Mouse (Mus musculus): ENCODE measurements around the gene Olfr557. TPM values are rescaled to one million over a fixed set of nuclear protein-coding genes. Genes with fewer than 3 reads are reported as not detected.
A peak's percentile ranks its signal among the peaks of the same experiment; 100 is the strongest.

Olfr557 gene
- not detected for total RNA-seq (2021)
- long read RNA-seq, experiment 1, result 0 reads
- long read RNA-seq, experiment 2, result 0 reads

- H3K27ac ChIP-seq, result no peak within 1 kb of the TSS
- TF ChIP-seq CTCF (conservative IDR thresholded peaks at IDR 0.05), result peak; percentile 93
- no peak within 1 kb of the TSS for H3K4me3 ChIP-seq
- DNase-seq (ENCODE audit: low spot score in 2 of 2), result peak in 1 of 2 experiments; percentile 29
These were observed at the start of gene Olfr557 for GRCm38 (mm10) chr7:102695358-102696125. TSS of gene Olfr557 (plus strand) at chr7:102695910.

- Histone ChIP-seq H3K4me3 (no peak within 1 kb of the TSS), H3K27ac (no peak within 1 kb of the TSS)
- DNase-seq (ENCODE audit: low spot score in 2 of 2), result no peak
- no peak for TF ChIP-seq CTCF (conservative IDR thresholded peaks at IDR 0.05)
These were observed 37.2 kb upstream of the Olfr557 start, which contains the start of gene Olfr555 for GRCm38 (mm10) chr7:102658523-102658922. TSS of gene Olfr555 (plus strand) at chr7:102658823.

- Histone ChIP-seq H3K4me3 (no peak within 1 kb of the TSS), H3K27ac (no peak within 1 kb of the TSS)
- no peak for DNase-seq (ENCODE audit: low spot score in 2 of 2)
- TF ChIP-seq CTCF (conservative IDR thresholded peaks at IDR 0.05), result no peak
These were observed 31.1 kb upstream of the Olfr557 start, which contains the start of gene Olfr556 for GRCm38 (mm10) chr7:102664599-102664998. TSS of gene Olfr556 (plus strand) at chr7:102664899.

- TF ChIP-seq CTCF (conservative IDR thresholded peaks at IDR 0.05), result peak; percentile 87
- H3K27ac ChIP-seq, result no peak overlapping the region
- no peak overlapping the region for H3K4me3 ChIP-seq
- peak in 1 of 2 experiments; percentile 7 for DNase-seq (ENCODE audit: low spot score in 2 of 2)
These were observed 30.3 kb upstream of the Olfr557 start for GRCm38 (mm10) chr7:102665378-102665777.

- TF ChIP-seq CTCF (conservative IDR thresholded peaks at IDR 0.05), result no peak
- no peak for DNase-seq (ENCODE audit: low spot score in 2 of 2)
- Histone ChIP-seq H3K4me3 (no peak overlapping the region), H3K27ac (no peak overlapping the region)
These were observed 19.5 kb upstream of the Olfr557 start for GRCm38 (mm10) chr7:102676225-102676624.

GRCm38 (mm10) chr7:102681916-102682315, 13.8 kb upstream of the Olfr557 start:
- Histone ChIP-seq H3K27ac (no peak overlapping the region), H3K4me3 (no peak overlapping the region)
- DNase-seq (ENCODE audit: low spot score in 2 of 2), result no peak
- no peak for TF ChIP-seq CTCF (conservative IDR thresholded peaks at IDR 0.05)

GRCm38 (mm10) chr7:102686944-102687501, 8.7 kb upstream of the Olfr557 start, which contains the start of gene Trim68:
TSS of gene Trim68 (minus strand) at chr7:102687327.
- DNase-seq (ENCODE audit: low spot score in 2 of 2), result peak; percentile 86 to 91
- Histone ChIP-seq H3K4me3 (peak within 1 kb of the TSS; percentile 76), H3K27ac (peak within 1 kb of the TSS; percentile 88)
- no peak for TF ChIP-seq CTCF (conservative IDR thresholded peaks at IDR 0.05)

GRCm38 (mm10) chr7:102698461-102698860, 2.8 kb downstream of the Olfr557 start:
- Histone ChIP-seq H3K27ac (no peak overlapping the region), H3K4me3 (no peak overlapping the region)
- no peak for TF ChIP-seq CTCF (conservative IDR thresholded peaks at IDR 0.05)
- no peak for DNase-seq (ENCODE audit: low spot score in 2 of 2)

- TF ChIP-seq CTCF (conservative IDR thresholded peaks at IDR 0.05), result no peak
- no peak within 1 kb of the TSS for H3K27ac ChIP-seq
- no peak for DNase-seq (ENCODE audit: low spot score in 2 of 2)
- H3K4me3 ChIP-seq, result no peak within 1 kb of the TSS
These were observed 6.2 kb downstream of the Olfr557 start, which contains the start of gene Olfr558 for GRCm38 (mm10) chr7:102701915-102702314. TSS of gene Olfr558 (plus strand) at chr7:102702215.

GRCm38 (mm10) chr7:102718970-102719369, 23.3 kb downstream of the Olfr557 start, which contains the start of gene Olfr33:
TSS of gene Olfr33 (minus strand) at chr7:102719070.
- no peak within 1 kb of the TSS for H3K4me3 ChIP-seq
- DNase-seq (ENCODE audit: low spot score in 2 of 2), result no peak
- H3K27ac ChIP-seq, result no peak within 1 kb of the TSS
- no peak for TF ChIP-seq CTCF (conservative IDR thresholded peaks at IDR 0.05)

- TF ChIP-seq CTCF (conservative IDR thresholded peaks at IDR 0.05), result no peak
- DNase-seq (ENCODE audit: low spot score in 2 of 2), result no peak
- Histone ChIP-seq H3K27ac (no peak within 1 kb of the TSS), H3K4me3 (no peak within 1 kb of the TSS)
These were observed 31.7 kb downstream of the Olfr557 start, which contains the start of gene Olfr559 for GRCm38 (mm10) chr7:102727391-102727790. TSS of gene Olfr559 (minus strand) at chr7:102727491.

- no peak for TF ChIP-seq CTCF (conservative IDR thresholded peaks at IDR 0.05)
- no peak overlapping the region for H3K4me3 ChIP-seq
- H3K27ac ChIP-seq, result no peak overlapping the region
- no peak for DNase-seq (ENCODE audit: low spot score in 2 of 2)
These were observed 38.1 kb downstream of the Olfr557 start for GRCm38 (mm10) chr7:102733793-102734192.

- Histone ChIP-seq H3K27ac (no peak overlapping the region), H3K4me3 (no peak overlapping the region)
- DNase-seq (ENCODE audit: low spot score in 2 of 2), result no peak
- TF ChIP-seq CTCF (conservative IDR thresholded peaks at IDR 0.05), result no peak
These were observed 42.0 kb downstream of the Olfr557 start for GRCm38 (mm10) chr7:102737705-102738104.

Other genes with a start within 250 kb of the Olfr557 start
- not detected for gene Olfr543, start 214.2 kb upstream of the Olfr557 start, total RNA-seq (2021)
- gene Olfr544, start 207.6 kb upstream of the Olfr557 start, total RNA-seq (2021), result not detected
- not detected for gene Olfr545, start 196.3 kb upstream of the Olfr557 start, total RNA-seq (2021)
- gene Olfr547, start 161.2 kb upstream of the Olfr557 start, total RNA-seq (2021), result not detected
- not detected for gene Olfr548-ps1, start 155.0 kb upstream of the Olfr557 start, total RNA-seq (2021)
- not detected for gene Olfr549, start 146.0 kb upstream of the Olfr557 start, total RNA-seq (2021)
- gene Trim21, start 130.4 kb upstream of the Olfr557 start, total RNA-seq (2021), result 1 to 10 TPM; 3.0 to 5.1 TPM
- 1 to 10 TPM; 1.9 TPM for gene Olfr550, start 124.5 kb upstream of the Olfr557 start, total RNA-seq (2021)
- not detected for gene Olfr551, start 104.0 kb upstream of the Olfr557 start, total RNA-seq (2021)
- under 1 TPM; 0.15 to 0.28 TPM for gene Olfr552, start 98.1 kb upstream of the Olfr557 start, total RNA-seq (2021)
- gene Olfr553, start 77.7 kb upstream of the Olfr557 start, total RNA-seq (2021), result not detected
- not detected for gene Olfr554, start 57.5 kb upstream of the Olfr557 start, total RNA-seq (2021)
- not detected for gene Olfr555, start 37.1 kb upstream of the Olfr557 start, total RNA-seq (2021)
- not detected for gene Olfr556, start 31.0 kb upstream of the Olfr557 start, total RNA-seq (2021)
- 1 to 10 TPM; 7.1 to 7.2 TPM for gene Trim68, start 8.6 kb upstream of the Olfr557 start, total RNA-seq (2021)
- under 1 TPM; 0.15 to 0.46 TPM for gene Olfr558, start 6.3 kb downstream of the Olfr557 start, total RNA-seq (2021)
- gene Olfr33, start 23.2 kb downstream of the Olfr557 start, total RNA-seq (2021), result not detected
- not detected for gene Olfr559, start 31.6 kb downstream of the Olfr557 start, total RNA-seq (2021)
- gene Olfr560, start 63.5 kb downstream of the Olfr557 start, total RNA-seq (2021), result not detected
- under 1 TPM; 0.25 to 0.36 TPM for gene Olfr78, start 63.6 kb downstream of the Olfr557 start, total RNA-seq (2021)
- gene Olfr561, start 75.3 kb downstream of the Olfr557 start, total RNA-seq (2021), result not detected
- gene Olfr564, start 107.6 kb downstream of the Olfr557 start, total RNA-seq (2021), result not detected
- not detected for gene Olfr566, start 162.9 kb downstream of the Olfr557 start, total RNA-seq (2021)
- gene Olfr568, start 181.2 kb downstream of the Olfr557 start, total RNA-seq (2021), result not detected
- gene Olfr569, start 195.0 kb downstream of the Olfr557 start, total RNA-seq (2021), result not detected
- not detected for gene Olfr570, start 198.7 kb downstream of the Olfr557 start, total RNA-seq (2021)
- not detected for gene Olfr571, start 221.6 kb downstream of the Olfr557 start, total RNA-seq (2021)
- not detected for gene Olfr572, start 228.5 kb downstream of the Olfr557 start, total RNA-seq (2021)
- gene Olfr573-ps1, start 246.7 kb downstream of the Olfr557 start, total RNA-seq (2021), result not detected

All from layer of hippocampus, adult 2 months (tissue).